Mouse (Mus musculus) brain, embryonic 14.5 days (tissue): ENCODE measurements around the gene Scube2.

Source experiments
- CTCF ChIP-seq: fragments of 200-500 bp; IDR thresholded peaks from 2 replicates; pipeline ENCODE4 v1.5.1; 2012; ENCODE audit warnings: inconsistent platforms, mild to moderate bottlenecking, moderate library complexity, borderline replicate concordance; ENCODE audit not compliant: insufficient read depth, insufficient read length; ENCODE audit errors: extremely low read depth
- POLR2A ChIP-seq: fragments of 200-500 bp; IDR thresholded peaks from 2 replicates; pipeline ENCODE4 v1.6.1; 2012; ENCODE audit warnings: mild to moderate bottlenecking, inconsistent platforms, borderline replicate concordance; ENCODE audit not compliant: poor library complexity, insufficient read depth, insufficient read length, severe bottlenecking; ENCODE audit errors: extremely low read depth

DNA sequence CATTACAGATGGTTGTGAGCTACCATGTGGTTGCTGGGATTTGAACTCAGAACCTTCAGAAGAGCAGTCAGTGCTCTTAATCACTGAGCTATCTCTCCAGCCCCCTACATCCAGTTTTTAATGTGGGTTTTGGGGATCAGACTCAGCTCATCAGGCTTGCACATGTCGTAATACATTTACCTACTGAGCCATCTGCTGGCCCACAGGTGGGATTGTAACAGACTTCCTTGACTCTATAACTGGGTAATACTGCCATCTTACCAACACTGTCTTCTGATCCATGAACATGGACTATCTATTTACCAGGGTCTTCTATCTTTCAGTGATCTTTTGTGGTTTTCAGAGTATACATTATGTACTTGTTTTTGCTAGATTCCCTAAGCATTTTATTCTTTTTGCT lies 20.8 kb upstream of the Scube2 start:
- TF ChIP-seq POLR2A: no peak
- 0 out of 2 replicates have a peak, but pooled peaks have one; percentile 6 for TF ChIP-seq CTCF
